Mouse (Mus musculus) G1E (cell line): ENCODE data around the gene Zzz3.

Source experiments
- CTCF ChIP-seq: IDR thresholded peaks from 2 replicates; pipeline ENCODE4 v1.5.1; 2012; ENCODE audit warnings: low read depth, low read length, inconsistent platforms, mixed read lengths
- GATA1 ChIP-seq: IDR thresholded peaks from 2 replicates; pipeline ENCODE4 v1.6.1; 2012; ENCODE audit warnings: borderline replicate concordance, low read length, inconsistent platforms, mixed read lengths
- GATA2 ChIP-seq: IDR thresholded peaks from 2 replicates; pipeline ENCODE4 v1.6.1; 2012; ENCODE audit warnings: low read depth, low read length, inconsistent platforms, borderline replicate concordance
- POLR2AphosphoS5 ChIP-seq: IDR thresholded peaks from 2 replicates; pipeline ENCODE4 v1.6.1; 2012; ENCODE audit warnings: low read depth, low read length, inconsistent platforms; ENCODE audit not compliant: insufficient replicate concordance
- TAL1 ChIP-seq: conservative IDR thresholded peaks from 2 replicates; pipeline ENCODE4 v1.6.1; 2012; ENCODE audit warnings: low read depth, low read length, inconsistent platforms, mixed read lengths

DNA sequence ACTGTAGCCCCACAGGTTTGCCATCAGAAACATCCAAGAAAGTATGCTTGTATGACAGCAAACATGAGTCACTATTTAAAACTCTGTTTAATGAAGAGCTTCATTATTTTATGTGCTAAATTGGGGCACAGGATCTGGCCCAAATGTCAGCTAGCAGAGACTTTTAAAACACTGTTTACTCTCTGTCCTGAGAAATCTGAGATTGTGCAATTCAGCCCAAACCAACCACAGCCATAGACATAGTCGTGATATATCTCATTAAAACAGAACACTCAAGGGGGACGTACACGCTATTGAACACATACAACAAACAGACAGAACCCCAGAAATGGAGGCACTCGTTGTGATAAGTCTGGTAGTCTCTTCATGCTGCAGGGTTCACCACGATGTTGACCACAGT, 95.2 kb downstream of the Zzz3 start:
- no peak for TF ChIP-seq CTCF
- no peak for TF ChIP-seq POLR2AphosphoS5
- TF ChIP-seq GATA1: no peak
- TF ChIP-seq TAL1: no peak
- no peak for TF ChIP-seq GATA2
